9 mouse cellular contexts compared by ENCODE assay signal in genomic region chr10:85929208-85929591, GRCm38 (mm10). TPM values are rescaled to one million over a fixed set of nuclear protein-coding genes. Genes with fewer than 3 reads are reported as not detected.
A peak's percentile ranks its signal among the peaks of the same experiment; 100 is the strongest.
DNase-seq lines count a peak whose midpoint lies in the region; ATAC-seq and TF ChIP-seq lines count a peak whose summit lies in the region.
"Had no signal": no experiment of that assay in that cellular context is flagged by ENCODE, and none has a peak within 500 bp of the region (broad histone marks: within the 10 kb centered on the region; RNA-seq: fewer than 3 reads in every experiment).

No protein-coding gene starts in this region.

- DNase-seq in cerebellum, postnatal 14 days, result peak; percentile 37 to 43
- DNase-seq in cerebellum, postnatal 4 days (ENCODE audit: low spot score in 2 of 2), result no peak
- DNase-seq in stomach, postnatal 0 days (ENCODE audit: low spot score), result no peak
- no peak for DNase-seq in limb, embryonic 11.5 days (ENCODE audit: low spot score)
- no peak for DNase-seq in adipocyte (ENCODE audit: low spot score)
- DNase-seq in heart, postnatal 14 days, result no peak

- no peak for ATAC-seq in stomach, embryonic 14.5 days (ENCODE audit: insufficient number of reproducible peaks, insufficient read depth, low FRiP score, low read depth)
- no peak for ATAC-seq in stomach, postnatal 0 days (ENCODE audit: low FRiP score, low TSS enrichment)
- ATAC-seq in limb, embryonic 11.5 days (ENCODE audit: insufficient number of reproducible peaks, low FRiP score, low TSS enrichment, low read depth), result no peak
- no peak for ATAC-seq in stomach, embryonic 16.5 days (ENCODE audit: insufficient read depth, low FRiP score)

- peak overlapping the region; percentile 90; the same call in 1 of the 2 replicates for H3K4me2 ChIP-seq in stomach, embryonic 14.5 days (replicated peaks; ENCODE audit: low read depth, low read length)
- H3K4me2 ChIP-seq in stomach, postnatal 0 days (replicated peaks; ENCODE audit: low read depth), result no peak overlapping the region
- peak overlapping the region; percentile 77; the same call in 1 of the 2 replicates for H3K4me2 ChIP-seq in limb, embryonic 11.5 days (ENCODE audit: low read depth, severe bottlenecking)
- peak overlapping the region; percentile 93 for H3K4me2 ChIP-seq in stomach, embryonic 16.5 days (ENCODE audit: low read depth, low read length)

- H3K27ac ChIP-seq in stomach, embryonic 14.5 days (ENCODE audit: low read length), result no peak overlapping the region
- H3K27ac ChIP-seq in stomach, postnatal 0 days (replicated peaks), result no peak overlapping the region
- H3K27ac ChIP-seq in limb, embryonic 11.5 days (replicated peaks; ENCODE audit: low read depth, low read length), result no peak overlapping the region
- no peak overlapping the region for H3K27ac ChIP-seq in stomach, embryonic 16.5 days (ENCODE audit: low read length)

- H3K9ac ChIP-seq in stomach, embryonic 14.5 days (replicated peaks; ENCODE audit: low read depth, low read length), result no peak overlapping the region
- no peak overlapping the region for H3K9ac ChIP-seq in stomach, postnatal 0 days (ENCODE audit: low read length)
- no peak overlapping the region for H3K9ac ChIP-seq in limb, embryonic 11.5 days (ENCODE audit: low read length)
- H3K9ac ChIP-seq in stomach, embryonic 16.5 days (ENCODE audit: low read length), result no peak overlapping the region

- no peaks in the 10 kb centered on the region for H3K36me3 ChIP-seq in stomach, embryonic 14.5 days (ENCODE audit: control insufficient read depth, insufficient read depth, low read length)
- no peaks in the 10 kb centered on the region for H3K36me3 ChIP-seq in stomach, postnatal 0 days (ENCODE audit: control insufficient read depth, insufficient read depth, low read length)
- H3K36me3 ChIP-seq in limb, embryonic 11.5 days (ENCODE audit: control insufficient read depth, insufficient read depth, low read length), result no peaks in the 10 kb centered on the region
- no peaks in the 10 kb centered on the region for H3K36me3 ChIP-seq in stomach, embryonic 16.5 days (ENCODE audit: control insufficient read depth, insufficient read depth, low read length)

- WGBS in stomach, embryonic 14.5 days, result 40% methylated on average over 11 of the region's 11 CpGs
- WGBS in stomach, postnatal 0 days, result 43% methylated on average over 11 of the region's 11 CpGs
- 57% methylated on average over 11 of the region's 11 CpGs for WGBS in limb, embryonic 11.5 days
- 42% methylated on average over 11 of the region's 11 CpGs for WGBS in stomach, embryonic 16.5 days

- no peaks in the 10 kb centered on the region for H3K9me3 ChIP-seq in stomach, embryonic 14.5 days (ENCODE audit: control insufficient read depth, low read depth, low read length)
- H3K9me3 ChIP-seq in stomach, postnatal 0 days (ENCODE audit: control insufficient read depth, low read length), result no peaks in the 10 kb centered on the region
- no peaks in the 10 kb centered on the region for H3K9me3 ChIP-seq in limb, embryonic 11.5 days (ENCODE audit: control insufficient read depth, low read length)
- H3K9me3 ChIP-seq in stomach, embryonic 16.5 days (replicated peaks; ENCODE audit: control insufficient read depth, low read length), result no peaks in the 10 kb centered on the region

- intact Hi-C loops in heart, postnatal 14 days (cut with DNase I), result no loop called here

- H3K4me1 ChIP-seq in stomach, embryonic 14.5 days (ENCODE audit: control insufficient read depth, insufficient read depth, low read length), result peaks cover 3% of the 10 kb centered on the region; the same call in 1 of the 2 replicates
- 0 out of 2 replicates have a peak, but pooled peaks cover 2% of the 10 kb centered on the region for H3K4me1 ChIP-seq in stomach, postnatal 0 days (replicated peaks; ENCODE audit: control insufficient read depth, insufficient read depth)
- H3K4me1 ChIP-seq in limb, embryonic 11.5 days (ENCODE audit: control insufficient read depth, insufficient read depth, low read length), result no peaks in the 10 kb centered on the region
- H3K4me1 ChIP-seq in stomach, embryonic 16.5 days (ENCODE audit: control insufficient read depth, insufficient read depth, low read length), result no peaks in the 10 kb centered on the region

- no peak for TF ChIP-seq EP300 in stomach, postnatal 0 days (optimal IDR thresholded peaks at IDR 0.05)

- H3K27me3 ChIP-seq in stomach, embryonic 14.5 days (ENCODE audit: control insufficient read depth, insufficient read depth, low read length), result 0 out of 2 replicates have a peak, but pooled peaks cover 5% of the 10 kb centered on the region
- H3K27me3 ChIP-seq in stomach, postnatal 0 days (ENCODE audit: control insufficient read depth, insufficient read depth, low read length), result no peaks in the 10 kb centered on the region
- peaks cover 12% of the 10 kb centered on the region for H3K27me3 ChIP-seq in limb, embryonic 11.5 days (ENCODE audit: control insufficient read depth, insufficient read depth, low read length)
- H3K27me3 ChIP-seq in stomach, embryonic 16.5 days (ENCODE audit: control insufficient read depth, insufficient read depth, low read length), result no peaks in the 10 kb centered on the region

- peak overlapping the region; percentile 42; the same call in 1 of the 2 replicates for H3K4me3 ChIP-seq in stomach, embryonic 14.5 days (ENCODE audit: low read depth, low read length)
- H3K4me3 ChIP-seq in stomach, postnatal 0 days (ENCODE audit: low read depth, low read length), result no peak overlapping the region
- no peak overlapping the region; the same call in 1 of the 2 replicates for H3K4me3 ChIP-seq in limb, embryonic 11.5 days (ENCODE audit: low read depth, low read length)
- H3K4me3 ChIP-seq in stomach, embryonic 16.5 days (replicated peaks; ENCODE audit: low read length), result peak overlapping the region; percentile 51; the same call in 1 of the 2 replicates

- TF ChIP-seq CTCF in stomach, postnatal 0 days (IDR thresholded peaks at IDR 0.05; ENCODE audit: low read depth), result no peak

RNA-seq across cellular contexts. Expression of gene Ascl4, which starts 1.7 kb away (rescaled TPM):
- polyA plus RNA-seq in stomach, embryonic 14.5 days (2014; fragmentation: Nextera tagmentation; extraction: Ambion mirVana), result 0.24 and 0.48 TPM in 2 replicates
- polyA plus RNA-seq in stomach, postnatal 0 days (2015; fragmentation: Nextera tagmentation; extraction: Ambion mirVana), result 0.30 and 0.52 TPM in 2 replicates
- polyA plus RNA-seq in limb, embryonic 11.5 days (2014; fragmentation: Nextera tagmentation; extraction: Ambion mirVana), result 0.14 and 0.15 TPM in 2 replicates
- polyA plus RNA-seq in stomach, embryonic 16.5 days (2015; fragmentation: Nextera tagmentation; extraction: Ambion mirVana), result 0.36 and 0.37 TPM in 2 replicates
- not detected for total RNA-seq in heart, postnatal 14 days (2021)
- total RNA-seq: megakaryocyte progenitor cell, adult 5-6 weeks had no signal

RNA-seq across cellular contexts. Expression of gene Prdm4, which starts 12.3 kb away (rescaled TPM):
- 22.1 and 23.4 TPM in 2 replicates for polyA plus RNA-seq in stomach, embryonic 14.5 days (2014; fragmentation: Nextera tagmentation; extraction: Ambion mirVana)
- polyA plus RNA-seq in stomach, postnatal 0 days (2015; fragmentation: Nextera tagmentation; extraction: Ambion mirVana), result 5.3 and 6.7 TPM in 2 replicates
- polyA plus RNA-seq in limb, embryonic 11.5 days (2014; fragmentation: Nextera tagmentation; extraction: Ambion mirVana), result 35.8 and 36.8 TPM in 2 replicates
- 10.1 and 10.7 TPM in 2 replicates for polyA plus RNA-seq in stomach, embryonic 16.5 days (2015; fragmentation: Nextera tagmentation; extraction: Ambion mirVana)
- 10 to 100 TPM; 11.3 to 15.6 TPM for total RNA-seq in heart, postnatal 14 days (2021)

RNA-seq across cellular contexts. Expression of gene Rtcb, which starts 28.4 kb away (rescaled TPM):
- 153 and 172 TPM in 2 replicates for polyA plus RNA-seq in stomach, embryonic 14.5 days (2014; fragmentation: Nextera tagmentation; extraction: Ambion mirVana)
- polyA plus RNA-seq in stomach, postnatal 0 days (2015; fragmentation: Nextera tagmentation; extraction: Ambion mirVana), result 101 and 102 TPM in 2 replicates
- polyA plus RNA-seq in limb, embryonic 11.5 days (2014; fragmentation: Nextera tagmentation; extraction: Ambion mirVana), result 213 and 215 TPM in 2 replicates
- polyA plus RNA-seq in stomach, embryonic 16.5 days (2015; fragmentation: Nextera tagmentation; extraction: Ambion mirVana), result 164 and 168 TPM in 2 replicates
- 10 to 100 TPM; 71.2 to 73.5 TPM for total RNA-seq in heart, postnatal 14 days (2021)

Comparison
In these comparisons a context has a peak if more than half of its experiments do, and no peak if none do; other contexts are left out.
1. DNase-seq: peak in cerebellum, postnatal 14 days (2 of 2); none in cerebellum, postnatal 4 days (0 of 2), stomach, postnatal 0 days (single experiment), limb, embryonic 11.5 days (single experiment), adipocyte (single experiment) and heart, postnatal 14 days (0 of 2).
2. H3K4me3 ChIP-seq: peak in stomach, embryonic 14.5 days (single experiment) and stomach, embryonic 16.5 days (single experiment); none in stomach, postnatal 0 days (single experiment) and limb, embryonic 11.5 days (single experiment).